Mouse (Mus musculus): ENCODE measurements around the gene Adh4.

DNA sequence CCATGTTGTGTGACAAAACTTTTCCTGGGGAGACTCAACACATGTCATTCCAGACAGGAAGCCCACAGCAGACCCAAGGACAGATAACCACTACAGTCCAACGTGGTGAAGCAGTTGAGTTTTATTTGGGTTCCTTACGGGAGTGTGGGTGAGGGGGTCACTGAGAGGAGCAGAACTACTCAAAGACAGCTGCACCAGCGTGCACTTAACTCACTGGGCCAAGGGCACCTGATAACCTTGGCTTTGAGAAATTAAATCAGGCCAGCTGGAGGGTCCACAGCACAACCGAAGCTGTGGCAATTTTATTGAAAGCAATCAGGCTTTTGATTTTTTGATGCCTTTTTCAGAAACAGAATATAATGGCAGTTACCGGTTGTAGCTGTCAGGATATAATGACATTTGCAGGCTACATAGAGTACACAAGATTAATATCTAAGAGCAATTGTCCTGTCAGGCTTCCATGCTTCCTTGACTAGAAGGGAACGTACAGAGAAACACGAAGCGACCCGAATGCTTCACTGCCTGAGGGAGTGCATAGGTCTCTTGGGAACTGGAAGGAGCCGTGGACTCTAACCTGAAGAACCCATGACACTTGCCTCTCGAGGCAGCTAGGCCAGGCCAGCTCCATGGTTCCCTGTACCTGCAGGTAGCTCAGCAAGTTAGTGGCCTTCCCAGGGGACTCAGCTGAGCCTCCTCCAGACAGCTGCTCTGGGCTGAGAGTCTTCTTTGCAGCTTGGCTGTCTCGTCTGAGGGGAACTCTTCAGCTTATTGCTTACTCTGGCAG lies 33.0 kb downstream of the Adh4 start:
- TF ChIP-seq CTCF (IDR thresholded peaks at IDR 0.05; ENCODE audit: borderline replicate concordance, control insufficient read depth, extremely low read depth, insufficient read depth, low read length, poor library complexity) = no peak
- no peak for TF ChIP-seq POLR2A (IDR thresholded peaks at IDR 0.05; ENCODE audit: control insufficient read depth, extremely low read depth, insufficient read depth, low read length, poor library complexity)

Data from thymus, adult 2 months (tissue).